Mouse (Mus musculus): Measurements from ENCODE around the gene AI413582. TPM values are rescaled to one million over a fixed set of nuclear protein-coding genes. Genes with fewer than 3 reads are reported as not detected.
A peak's percentile ranks its signal among the peaks of the same experiment; 100 is the strongest.

The AI413582 gene
- total RNA-seq (2014; rRNA removed; ENCODE audit: low replicate concordance) (11.1 and 13.4 TPM in 2 replicates), polyA plus RNA-seq (2015; fragmentation: Nextera tagmentation; extraction: Ambion mirVana) (18.5 and 20.1 TPM in 2 replicates)

DNA sequence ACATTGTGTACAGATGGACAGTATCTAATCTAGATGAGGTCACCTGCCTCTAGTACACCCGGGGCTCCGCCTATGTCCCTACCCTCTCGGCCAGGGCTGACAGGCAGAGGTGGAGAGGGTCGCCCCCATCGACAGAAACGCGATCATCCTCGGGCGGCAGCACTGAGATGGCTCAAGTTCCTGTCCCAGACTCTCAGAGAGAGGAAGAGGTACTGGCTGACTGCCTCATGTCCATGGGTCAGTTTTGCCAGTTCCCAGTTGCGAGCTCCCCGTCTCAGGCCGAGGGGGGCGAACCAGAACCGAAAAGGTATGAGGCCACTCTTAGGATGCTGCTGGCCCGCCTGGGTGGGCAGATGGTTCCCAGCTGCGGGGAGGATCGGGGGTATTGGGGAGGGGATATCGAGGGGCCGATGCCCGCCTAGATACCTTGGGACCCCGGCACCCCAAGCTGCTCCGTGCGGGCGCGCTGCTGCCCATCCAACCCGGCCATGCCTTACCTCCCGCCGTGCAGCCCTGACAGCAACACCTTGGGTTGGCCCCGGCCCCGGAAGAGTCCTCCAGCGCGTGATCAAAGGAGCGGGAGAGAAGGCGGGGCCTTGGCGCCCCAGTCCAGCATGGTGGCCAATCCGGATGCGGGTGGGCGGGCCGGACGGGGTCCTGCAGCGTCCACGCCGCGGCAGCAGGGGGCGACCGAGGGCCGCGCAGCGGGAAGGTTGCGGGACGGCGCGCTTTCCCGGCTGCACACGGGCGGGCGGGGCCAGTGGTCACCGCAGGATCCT, at the start of gene AI413582:
Gene AI413582, minus strand, starts transcription at position 594 of the 779 bp plus-strand sequence.
- Histone ChIP-seq H3K27me3 (ENCODE audit: control insufficient read depth, insufficient read depth, low read length) (no peaks in the 10 kb centered on the region), H3K9ac (replicated peaks; ENCODE audit: low read depth, low read length) (peak within 1 kb of the TSS; percentile 65), H3K27ac (ENCODE audit: low read depth) (peak within 1 kb of the TSS; percentile 2; the same call in 1 of the 2 replicates), H3K9me3 (replicated peaks; ENCODE audit: control insufficient read depth, low read length) (no peaks in the 10 kb centered on the region), H3K36me3 (replicated peaks; ENCODE audit: control insufficient read depth, insufficient read depth, low read length) (no peaks in the 10 kb centered on the region), H3K4me1 (ENCODE audit: control insufficient read depth, insufficient read depth) (no peaks in the 10 kb centered on the region; the same call in 1 of the 2 replicates), H3K4me3 (ENCODE audit: low read depth, low read length) (peak within 1 kb of the TSS; percentile 59), H3K4me2 (ENCODE audit: low read depth, low read length) (peak within 1 kb of the TSS; percentile 89)
- DNase-seq (ENCODE audit: low spot score) (peak; percentile 90), ATAC-seq (ENCODE audit: insufficient read depth, low read depth) (peak; percentile 92)
- under 1% methylated on average over 58 of the region's 58 CpGs for WGBS
- TF ChIP-seq CTCF (IDR thresholded peaks at IDR 0.05; ENCODE audit: low read depth) (peak; percentile 87), EP300 (IDR thresholded peaks at IDR 0.05; ENCODE audit: low read depth) (0 out of 2 replicates have a peak, but pooled peaks have one; percentile 43)

DNA sequence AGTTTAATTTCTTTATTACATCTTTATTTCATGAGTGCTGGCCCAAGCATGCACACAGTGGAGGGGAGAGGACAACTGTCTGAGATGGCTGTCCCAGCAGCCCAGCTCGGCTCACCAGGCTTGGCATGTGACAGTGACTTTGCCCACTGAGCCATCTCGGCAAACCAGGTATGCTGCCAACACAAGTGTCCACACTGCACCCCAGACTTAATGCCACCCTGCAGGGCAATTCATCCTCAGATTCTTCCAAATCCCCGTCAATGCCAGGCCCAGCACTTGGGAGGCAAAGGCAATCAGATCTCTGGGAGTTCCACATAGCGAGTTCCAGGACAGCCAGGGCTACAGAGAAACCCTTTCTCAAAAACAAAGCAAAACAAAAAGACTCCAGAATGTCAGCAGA, 47.5 kb upstream of the AI413582 start:
- DNase-seq (ENCODE audit: low spot score), result no peak
- H3K9ac ChIP-seq (replicated peaks; ENCODE audit: low read depth, low read length), result no peak overlapping the region
- peaks cover 20% of the 10 kb centered on the region; the same call in 1 of the 2 replicates for H3K36me3 ChIP-seq (replicated peaks; ENCODE audit: control insufficient read depth, insufficient read depth, low read length)
- TF ChIP-seq EP300 (IDR thresholded peaks at IDR 0.05; ENCODE audit: low read depth), result no peak
- TF ChIP-seq CTCF (IDR thresholded peaks at IDR 0.05; ENCODE audit: low read depth), result no peak
- H3K27ac ChIP-seq (ENCODE audit: low read depth), result no peak overlapping the region
- peaks cover 30% of the 10 kb centered on the region for H3K4me1 ChIP-seq (ENCODE audit: control insufficient read depth, insufficient read depth)
- H3K4me3 ChIP-seq (ENCODE audit: low read depth, low read length), result no peak overlapping the region
- no peak for ATAC-seq (ENCODE audit: insufficient read depth, low read depth)
- WGBS, result 54% methylated on average over 4 of the region's 4 CpGs
- no peak overlapping the region for H3K4me2 ChIP-seq (ENCODE audit: low read depth, low read length)
- no peaks in the 10 kb centered on the region for H3K27me3 ChIP-seq (ENCODE audit: control insufficient read depth, insufficient read depth, low read length)
- no peaks in the 10 kb centered on the region for H3K9me3 ChIP-seq (replicated peaks; ENCODE audit: control insufficient read depth, low read length)

GRCm38 (mm10) chr17:27611994-27612393, 46.4 kb upstream of the AI413582 start:
- H3K9ac ChIP-seq (replicated peaks; ENCODE audit: low read depth, low read length), result no peak overlapping the region
- ATAC-seq (ENCODE audit: insufficient read depth, low read depth) (no peak), DNase-seq (ENCODE audit: low spot score) (no peak)
- peak overlapping the region; percentile 50; the same call in 1 of the 2 replicates for H3K27ac ChIP-seq (ENCODE audit: low read depth)
- H3K4me2 ChIP-seq (ENCODE audit: low read depth, low read length), result no peak overlapping the region
- H3K4me3 ChIP-seq (ENCODE audit: low read depth, low read length), result no peak overlapping the region
- WGBS, result 56% methylated on average over 5 of the region's 5 CpGs
- peaks cover 30% of the 10 kb centered on the region for H3K4me1 ChIP-seq (ENCODE audit: control insufficient read depth, insufficient read depth)
- TF ChIP-seq CTCF (IDR thresholded peaks at IDR 0.05; ENCODE audit: low read depth), result no peak
- TF ChIP-seq EP300 (IDR thresholded peaks at IDR 0.05; ENCODE audit: low read depth), result no peak
- no peaks in the 10 kb centered on the region for H3K27me3 ChIP-seq (ENCODE audit: control insufficient read depth, insufficient read depth, low read length)
- no peaks in the 10 kb centered on the region for H3K9me3 ChIP-seq (replicated peaks; ENCODE audit: control insufficient read depth, low read length)
- H3K36me3 ChIP-seq (replicated peaks; ENCODE audit: control insufficient read depth, insufficient read depth, low read length), result peaks cover 22% of the 10 kb centered on the region; the same call in 1 of the 2 replicates

- Histone ChIP-seq H3K27ac (ENCODE audit: low read depth) (peak overlapping the region; percentile 50), H3K4me2 (ENCODE audit: low read depth, low read length) (no peak overlapping the region), H3K9ac (replicated peaks; ENCODE audit: low read depth, low read length) (no peak overlapping the region)
These were observed 45.9 kb upstream of the AI413582 start for GRCm38 (mm10) chr17:27611519-27611884.

GRCm38 (mm10) chr17:27610679-27611518, 45.3 kb upstream of the AI413582 start:
- Histone ChIP-seq H3K36me3 (replicated peaks; ENCODE audit: control insufficient read depth, insufficient read depth, low read length) (peaks cover 22% of the 10 kb centered on the region; the same call in 1 of the 2 replicates), H3K4me1 (ENCODE audit: control insufficient read depth, insufficient read depth) (peaks cover 33% of the 10 kb centered on the region), H3K4me3 (ENCODE audit: low read depth, low read length) (no peak overlapping the region), H3K4me2 (ENCODE audit: low read depth, low read length) (no peak overlapping the region), H3K27ac (ENCODE audit: low read depth) (peak overlapping the region; percentile 50), H3K9me3 (replicated peaks; ENCODE audit: control insufficient read depth, low read length) (no peaks in the 10 kb centered on the region), H3K9ac (replicated peaks; ENCODE audit: low read depth, low read length) (no peak overlapping the region; the same call in 1 of the 2 replicates), H3K27me3 (ENCODE audit: control insufficient read depth, insufficient read depth, low read length) (no peaks in the 10 kb centered on the region)
- 39% methylated on average over 10 of the region's 10 CpGs for WGBS
- no peak for DNase-seq (ENCODE audit: low spot score)
- no peak for TF ChIP-seq EP300 (IDR thresholded peaks at IDR 0.05; ENCODE audit: low read depth)
- no peak for TF ChIP-seq CTCF (IDR thresholded peaks at IDR 0.05; ENCODE audit: low read depth)
- no peak for ATAC-seq (ENCODE audit: insufficient read depth, low read depth)

More at GRCm38 (mm10) chr17:27611519-27611884, 45.9 kb upstream of the AI413582 start:
- Histone ChIP-seq H3K4me3 (ENCODE audit: low read depth, low read length) (no peak overlapping the region), H3K36me3 (replicated peaks; ENCODE audit: control insufficient read depth, insufficient read depth, low read length) (peaks cover 22% of the 10 kb centered on the region; the same call in 1 of the 2 replicates), H3K9me3 (replicated peaks; ENCODE audit: control insufficient read depth, low read length) (no peaks in the 10 kb centered on the region), H3K27me3 (ENCODE audit: control insufficient read depth, insufficient read depth, low read length) (no peaks in the 10 kb centered on the region), H3K4me1 (ENCODE audit: control insufficient read depth, insufficient read depth) (peaks cover 30% of the 10 kb centered on the region)
- 31% methylated on average over 3 of the region's 3 CpGs for WGBS
- TF ChIP-seq CTCF (IDR thresholded peaks at IDR 0.05; ENCODE audit: low read depth) (no peak), EP300 (IDR thresholded peaks at IDR 0.05; ENCODE audit: low read depth) (no peak)
- no peak for ATAC-seq (ENCODE audit: insufficient read depth, low read depth)
- no peak for DNase-seq (ENCODE audit: low spot score)

Measured in heart, postnatal 0 days (tissue).